Mouse (Mus musculus) hindbrain, postnatal 0 days (tissue): ENCODE measurements around the gene Snd1. TPM values are rescaled to one million over a fixed set of nuclear protein-coding genes. Genes with fewer than 3 reads are reported as not detected.
A peak's percentile ranks its signal among the peaks of the same experiment; 100 is the strongest.

Source experiments
- ATAC-seq: fragments of 200-750 bp; cut with Nextera tagmentation; 2 replicates; pipeline ENCODE4 v1.8.0; 2017; ENCODE audit warnings: mild to moderate bottlenecking, moderate TSS enrichment, moderate library complexity
- DNase-seq: peaks from one replicate; pipeline ENCODE4 v3.0.0-alpha.2; 2015; ENCODE audit warnings: low spot score
- H3K27ac ChIP-seq: fragments of 300-500 bp; sonication (generic); 2 replicates; pipeline ENCODE4 v1.5.1; 2014; ENCODE audit warnings: mild to moderate bottlenecking
- H3K27me3 ChIP-seq: fragments of 300-500 bp; sonication (generic); 2 replicates; pipeline ENCODE4 v1.6.1; 2014; ENCODE audit warnings: low read length, mixed read lengths; ENCODE audit not compliant: insufficient read depth
- H3K36me3 ChIP-seq: fragments of 300-500 bp; sonication (generic); 2 replicates; pipeline ENCODE4 v1.6.1; 2014; ENCODE audit warnings: low read length, mixed read lengths; ENCODE audit not compliant: insufficient read depth
- H3K4me1 ChIP-seq: fragments of 300-500 bp; sonication (generic); 2 replicates; pipeline ENCODE4 v1.6.1; 2014; ENCODE audit warnings: antibody characterized with exemption, low read length, mixed read lengths; ENCODE audit not compliant: insufficient read depth
- H3K4me2 ChIP-seq: fragments of 300-500 bp; sonication (generic); 2 replicates; pipeline ENCODE4 v1.6.1; 2014; ENCODE audit warnings: low read depth, mild to moderate bottlenecking, low read length, moderate library complexity, mixed read lengths
- H3K4me3 ChIP-seq: fragments of 300-500 bp; sonication (generic); 2 replicates; pipeline ENCODE4 v1.5.1; 2014; ENCODE audit warnings: low read length
- H3K9ac ChIP-seq: fragments of 300-500 bp; sonication (generic); replicated peaks from 2 replicates; pipeline ENCODE4 v1.6.1; 2014; ENCODE audit warnings: mild to moderate bottlenecking, low read length, moderate library complexity, mixed read lengths
- H3K9me3 ChIP-seq: fragments of 300-500 bp; sonication (generic); 2 replicates; pipeline ENCODE4 v1.6.1; 2016; ENCODE audit warnings: low read length, mixed read lengths
- CTCF ChIP-seq: IDR thresholded peaks from 2 replicates; pipeline ENCODE4 v1.5.1; 2016; ENCODE audit warnings: antibody characterized with exemption, control low read depth, low read depth
- WGBS: fragments of 180-500 bp; shearing (Covaris S2); extraction: QIAGEN DNeasy Blood & Tissue Kit; methylation state at CpG from one replicate; pipeline ENCODE4 v1.1.7; 2014; 5-methylcytosine and 5-hydroxymethylcytosine counted together
- polyA plus RNA-seq: library from polyadenylated mRNA; unstranded; fragments of >200 nt; fragmentation: Nextera tagmentation; extraction: Ambion mirVana; gene quantifications from 2 replicates; pipeline ENCODE4 v1.2.1, GENCODE M21; 2015
- total RNA-seq: library from RNA; depleted of rRNA; stranded (reverse); fragments of >200 nt; gene quantifications from 2 replicates; pipeline ENCODE4 v1.2.3, GENCODE M21; 2014

The Snd1 gene
- total and polyA plus RNA-seq, 2 experiments from 2014 or later: 67.6 to 85.5 TPM

DNA sequence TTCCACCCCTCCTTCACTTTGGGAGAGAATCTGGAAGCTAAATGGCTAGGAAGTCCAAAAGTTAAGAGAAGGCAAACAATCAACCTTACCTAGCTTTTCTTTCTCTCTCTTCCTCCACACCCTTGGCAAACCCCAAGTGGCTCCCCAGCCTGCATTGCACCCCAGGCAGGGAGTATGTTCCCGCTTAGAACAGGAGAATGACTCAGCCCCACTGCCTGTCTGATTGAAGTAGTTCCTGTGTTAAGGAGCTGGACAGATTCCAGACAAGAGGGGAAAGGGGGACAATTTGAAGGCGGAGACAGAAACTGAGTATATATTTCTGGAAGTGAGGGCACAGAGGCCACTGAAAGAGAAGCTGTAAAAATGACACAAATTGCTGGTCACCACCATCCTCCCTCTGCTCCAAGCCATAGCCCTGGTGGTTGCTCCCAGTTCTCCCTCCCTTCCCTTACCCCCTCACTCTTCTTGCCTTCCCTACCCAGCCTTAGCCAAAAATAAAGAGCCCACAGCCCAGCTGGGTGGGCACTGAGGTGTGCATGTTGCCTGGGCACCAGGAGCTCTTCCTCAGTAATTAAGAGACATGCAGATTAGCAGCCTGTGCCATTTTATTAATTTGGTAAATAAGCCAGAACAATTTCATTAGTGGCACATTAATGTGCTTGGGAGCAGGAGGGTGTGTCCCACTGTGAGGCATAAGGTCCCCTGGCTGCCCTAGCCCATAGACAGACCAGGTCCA lies 392.7 kb downstream of the Snd1 start:
- peak; percentile 52 for ATAC-seq
- no peak overlapping the region for H3K4me2 ChIP-seq
- peak; percentile 2; the same call in 1 of the 2 replicates for TF ChIP-seq CTCF
- no peak overlapping the region for H3K9ac ChIP-seq
- H3K27ac ChIP-seq: no peak overlapping the region
- no peaks in the 10 kb centered on the region for H3K9me3 ChIP-seq
- peak; percentile 51 for DNase-seq
- 53% methylated on average over 2 of the region's 2 CpGs for WGBS
- H3K4me1 ChIP-seq: peaks cover 18% of the 10 kb centered on the region
- no peaks in the 10 kb centered on the region for H3K27me3 ChIP-seq
- no peak overlapping the region for H3K4me3 ChIP-seq
- H3K36me3 ChIP-seq: no peaks in the 10 kb centered on the region

DNA sequence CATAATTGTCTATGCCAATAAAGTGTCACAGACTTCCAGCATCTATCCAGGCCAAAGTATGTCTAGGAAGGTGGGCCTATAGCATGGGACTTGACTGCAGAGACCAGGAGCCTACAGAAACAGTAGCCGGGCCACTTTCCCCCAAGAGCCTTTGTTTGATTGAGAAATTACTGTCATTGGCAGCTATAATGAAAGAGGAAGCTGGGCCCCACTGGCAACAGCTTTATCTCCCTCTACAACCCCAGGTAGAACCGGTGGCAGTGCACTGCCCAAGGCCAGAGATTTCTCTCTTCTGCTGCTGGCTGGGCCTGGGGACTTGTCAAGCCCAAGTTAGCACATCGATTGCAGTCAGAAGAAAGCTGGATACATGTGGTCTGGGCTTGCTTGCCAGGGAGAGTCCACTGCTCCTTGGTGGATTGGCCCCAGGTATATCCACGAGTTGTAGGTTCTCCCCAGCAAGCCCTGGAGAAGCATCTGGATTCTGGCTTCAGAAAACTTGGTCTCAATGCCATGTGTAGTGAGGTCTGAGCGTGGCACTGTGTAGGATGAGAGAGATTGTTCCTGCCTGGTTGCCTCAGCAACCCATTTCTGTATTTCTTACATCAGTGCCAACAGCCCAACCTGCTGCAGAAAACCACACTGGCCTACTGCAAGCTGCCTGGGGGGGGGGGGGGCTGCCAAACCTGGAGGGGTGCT lies 396.9 kb downstream of the Snd1 start:
- H3K4me2 ChIP-seq: no peak overlapping the region

GRCm38 (mm10) chr6:28872421-28872795 lies 397.5 kb downstream of the Snd1 start:
- no peaks in the 10 kb centered on the region for H3K9me3 ChIP-seq
- no peak for TF ChIP-seq CTCF
- 54% methylated on average over 3 of the region's 3 CpGs for WGBS
- no peaks in the 10 kb centered on the region for H3K27me3 ChIP-seq
- H3K4me2 ChIP-seq: no peak overlapping the region
- no peak overlapping the region for H3K4me3 ChIP-seq
- H3K27ac ChIP-seq: no peak overlapping the region
- H3K4me1 ChIP-seq: peaks cover 22% of the 10 kb centered on the region; the same call in 1 of the 2 replicates
- H3K9ac ChIP-seq: no peak overlapping the region
- DNase-seq: no peak
- no peaks in the 10 kb centered on the region for H3K36me3 ChIP-seq
- ATAC-seq: no peak; the same call in 1 of the 2 replicates

More for the DNA sequence above, 396.9 kb downstream of the Snd1 start:
- Histone ChIP-seq H3K4me1 (peaks cover 20% of the 10 kb centered on the region; the same call in 1 of the 2 replicates), H3K27ac (no peak overlapping the region), H3K4me3 (no peak overlapping the region), H3K27me3 (no peaks in the 10 kb centered on the region), H3K36me3 (no peaks in the 10 kb centered on the region), H3K9me3 (no peaks in the 10 kb centered on the region), H3K9ac (no peak overlapping the region)
- peak; percentile 54 for DNase-seq
- ATAC-seq: peak; percentile 57; the same call in 1 of the 2 replicates
- 58% methylated on average over 5 of the region's 5 CpGs for WGBS
- TF ChIP-seq CTCF: no peak

DNA sequence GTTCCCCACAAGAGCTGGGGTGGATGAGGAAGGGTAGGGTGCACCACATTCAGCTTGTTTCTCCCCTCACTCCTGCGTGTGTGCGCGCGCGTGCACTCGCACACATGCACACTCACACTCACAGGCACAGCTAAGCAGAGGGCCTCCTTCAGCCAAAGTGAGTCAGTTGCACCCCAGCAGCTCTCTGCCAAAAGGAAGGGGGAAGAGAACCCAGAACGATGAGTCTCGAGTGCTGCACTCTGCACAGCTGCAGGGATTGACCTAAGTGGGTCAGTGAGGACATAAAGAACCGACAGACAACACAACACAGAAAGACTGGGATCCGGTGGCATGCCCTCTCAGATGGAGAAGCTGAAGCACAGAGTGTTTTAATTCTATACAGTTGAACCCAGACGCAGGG lies 399.1 kb downstream of the Snd1 start:
- Histone ChIP-seq H3K4me1 (peaks cover 27% of the 10 kb centered on the region; the same call in 1 of the 2 replicates), H3K9me3 (no peaks in the 10 kb centered on the region), H3K4me3 (no peak overlapping the region), H3K36me3 (no peaks in the 10 kb centered on the region), H3K4me2 (no peak overlapping the region), H3K27me3 (no peaks in the 10 kb centered on the region), H3K9ac (no peak overlapping the region), H3K27ac (no peak overlapping the region)
- no peak for ATAC-seq
- WGBS: 77% methylated on average over 11 of the region's 11 CpGs
- DNase-seq: no peak
- TF ChIP-seq CTCF: no peak

DNA sequence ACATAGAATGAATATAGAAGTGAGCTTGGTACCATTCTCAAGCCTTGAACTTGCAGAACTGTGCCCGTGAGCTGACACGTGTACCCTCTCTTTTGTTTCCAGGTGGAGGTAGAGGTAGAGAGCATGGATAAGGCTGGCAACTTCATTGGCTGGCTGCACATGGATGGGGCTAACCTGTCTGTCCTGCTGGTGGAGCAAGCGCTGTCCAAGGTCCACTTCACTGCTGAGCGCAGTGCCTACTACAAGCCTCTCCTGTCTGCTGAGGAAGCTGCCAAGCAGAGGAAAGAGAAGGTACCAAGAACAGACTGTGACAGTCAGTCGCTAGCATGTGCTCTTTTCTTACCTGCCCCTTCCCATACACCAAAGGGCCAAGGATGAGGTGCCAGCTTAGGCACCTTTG lies 399.8 kb downstream of the Snd1 start:
- H3K4me1 ChIP-seq: peaks cover 27% of the 10 kb centered on the region; the same call in 1 of the 2 replicates
- no peaks in the 10 kb centered on the region for H3K27me3 ChIP-seq
- TF ChIP-seq CTCF: no peak

DNA sequence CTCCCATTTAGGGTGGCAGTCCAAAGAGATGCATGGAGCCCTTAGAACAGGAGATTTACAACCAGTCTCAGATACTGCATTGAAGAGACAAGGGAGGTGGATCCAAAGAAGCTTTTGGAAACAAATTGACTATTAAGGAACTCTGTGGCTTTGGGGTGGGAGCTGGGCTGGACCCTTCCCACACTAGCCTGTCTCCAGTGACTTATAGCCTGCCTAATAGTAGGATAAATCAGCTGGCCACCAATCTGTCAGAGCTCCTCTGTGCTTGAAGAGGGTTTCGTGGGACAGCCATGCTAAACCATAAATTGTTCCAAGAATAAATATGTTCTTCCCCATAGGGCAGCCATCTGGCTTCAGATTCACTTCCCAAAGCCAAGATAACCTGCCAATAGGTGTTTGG lies 400.4 kb downstream of the Snd1 start:
- H3K9me3 ChIP-seq: no peaks in the 10 kb centered on the region
- no peak overlapping the region for H3K9ac ChIP-seq
- TF ChIP-seq CTCF: no peak

More for the DNA sequence above, 399.8 kb downstream of the Snd1 start:
- no peaks in the 10 kb centered on the region for H3K36me3 ChIP-seq
- no peak overlapping the region for H3K9ac ChIP-seq
- H3K4me3 ChIP-seq: no peak overlapping the region
- H3K4me2 ChIP-seq: no peak overlapping the region
- H3K27ac ChIP-seq: no peak overlapping the region
- no peak for ATAC-seq
- no peak for DNase-seq
- no peaks in the 10 kb centered on the region for H3K9me3 ChIP-seq
- 90% methylated on average over 5 of the region's 5 CpGs for WGBS

More for the DNA sequence above, 400.4 kb downstream of the Snd1 start:
- Histone ChIP-seq H3K27ac (no peak overlapping the region), H3K36me3 (no peaks in the 10 kb centered on the region), H3K4me3 (no peak overlapping the region), H3K27me3 (no peaks in the 10 kb centered on the region), H3K4me2 (no peak overlapping the region), H3K4me1 (peaks cover 27% of the 10 kb centered on the region; the same call in 1 of the 2 replicates)
- 67% methylated on average over 1 of the region's 1 CpGs for WGBS
- DNase-seq: no peak
- ATAC-seq: no peak
